Mouse (Mus musculus) neural tube, embryonic 14.5 days (tissue): ENCODE data around the gene Lsm7. TPM values are rescaled to one million over a fixed set of nuclear protein-coding genes. Genes with fewer than 3 reads are reported as not detected.

Experiments used
- ATAC-seq: fragments of 200-750 bp; cut with Nextera tagmentation; 2 replicates; pipeline ENCODE4 v1.8.0; 2017; ENCODE audit warnings: low read depth, mild to moderate bottlenecking, moderate TSS enrichment, moderate library complexity
- H3K27ac ChIP-seq: fragments of 300-500 bp; sonication (generic); 2 replicates; pipeline ENCODE4 v1.5.1; 2014; ENCODE audit warnings: low read depth, mild to moderate bottlenecking, control low read depth, low read length, moderate library complexity, mixed read lengths
- H3K27me3 ChIP-seq: fragments of 300-500 bp; sonication (generic); 2 replicates; pipeline ENCODE4 v1.6.1; 2014; ENCODE audit warnings: low read length; ENCODE audit not compliant: control insufficient read depth, insufficient read depth
- H3K36me3 ChIP-seq: fragments of 300-500 bp; sonication (generic); 2 replicates; pipeline ENCODE4 v1.6.1; 2014; ENCODE audit warnings: low read length, mixed read lengths; ENCODE audit not compliant: control insufficient read depth, insufficient read depth
- H3K4me1 ChIP-seq: fragments of 300-500 bp; sonication (generic); 2 replicates; pipeline ENCODE4 v1.6.1; 2014; ENCODE audit warnings: low read length; ENCODE audit not compliant: control insufficient read depth, insufficient read depth
- H3K4me2 ChIP-seq: fragments of 300-500 bp; sonication (generic); 2 replicates; pipeline ENCODE4 v1.6.1; 2014; ENCODE audit warnings: mild to moderate bottlenecking, low read depth, low read length, control low read depth
- H3K4me3 ChIP-seq: fragments of 300-500 bp; sonication (generic); 2 replicates; pipeline ENCODE4 v1.5.1; 2014; ENCODE audit warnings: low read depth, low read length, control low read depth, mixed read lengths
- H3K9ac ChIP-seq: fragments of 300-500 bp; sonication (generic); replicated peaks from 2 replicates; pipeline ENCODE4 v1.6.1; 2014; ENCODE audit warnings: low read depth, mild to moderate bottlenecking, control low read depth, low read length, mixed read lengths
- H3K9me3 ChIP-seq: fragments of 300-500 bp; sonication (generic); 2 replicates; pipeline ENCODE4 v1.6.1; 2016; ENCODE audit warnings: low read length; ENCODE audit not compliant: control insufficient read depth
- WGBS: fragments of 180-500 bp; shearing (Covaris S2); extraction: QIAGEN DNeasy Blood & Tissue Kit; methylation state at CpG from one replicate; pipeline ENCODE4 v1.1.7; 2014; 5-methylcytosine and 5-hydroxymethylcytosine counted together
- polyA plus RNA-seq: library from polyadenylated mRNA; unstranded; fragments of >200 nt; fragmentation: Nextera tagmentation; extraction: Ambion mirVana; gene quantifications from 2 replicates; pipeline ENCODE4 v1.2.1, GENCODE M21; 2014

Gene Lsm7
- polyA plus RNA-seq, 1 experiment from 2014 or later: 260 TPM

- no peaks in the 10 kb centered on the region for H3K36me3 ChIP-seq
- H3K27ac ChIP-seq: no peak within 1 kb of the TSS
- 9% methylated on average over 27 of the region's 51 CpGs for WGBS
- peak within 1 kb of the TSS; percentile 46 for H3K4me3 ChIP-seq
- H3K27me3 ChIP-seq: peaks cover 28% of the 10 kb centered on the region
- H3K9me3 ChIP-seq: no peaks in the 10 kb centered on the region
- ATAC-seq: peak; percentile 67
- no peaks in the 10 kb centered on the region for H3K4me1 ChIP-seq
- H3K4me2 ChIP-seq: peak within 1 kb of the TSS; percentile 76
- H3K9ac ChIP-seq: peak within 1 kb of the TSS; percentile 66
These were observed 11.0 kb downstream of the Lsm7 start, which contains the start of gene Lingo3 for GRCm38 (mm10) chr10:80843931-80844547. Gene Lingo3 (minus strand): TSS chr10:80844039.

- ATAC-seq: peak; percentile 47; the same call in 1 of the 2 replicates
- H3K27ac ChIP-seq: no peak overlapping the region
- H3K27me3 ChIP-seq: peaks cover 28% of the 10 kb centered on the region
These were observed 11.7 kb downstream of the Lsm7 start for GRCm38 (mm10) chr10:80843087-80843930.

GRCm38 (mm10) chr10:80842334-80842733, 12.7 kb downstream of the Lsm7 start:
- Histone ChIP-seq H3K4me2 (no peak overlapping the region), H3K9ac (no peak overlapping the region), H3K4me1 (no peaks in the 10 kb centered on the region), H3K27me3 (peaks cover 28% of the 10 kb centered on the region), H3K9me3 (no peaks in the 10 kb centered on the region), H3K4me3 (no peak overlapping the region), H3K27ac (no peak overlapping the region), H3K36me3 (no peaks in the 10 kb centered on the region)
- 85% methylated on average over 15 of the region's 15 CpGs for WGBS
- ATAC-seq: no peak

More at GRCm38 (mm10) chr10:80843087-80843930, 11.7 kb downstream of the Lsm7 start:
- Histone ChIP-seq H3K4me2 (peak overlapping the region; percentile 76), H3K4me1 (no peaks in the 10 kb centered on the region), H3K36me3 (no peaks in the 10 kb centered on the region), H3K4me3 (peak overlapping the region; percentile 46), H3K9me3 (no peaks in the 10 kb centered on the region), H3K9ac (peak overlapping the region; percentile 66)
- 10% methylated on average over 25 of the region's 32 CpGs for WGBS

GRCm38 (mm10) chr10:80841685-80842084, 13.3 kb downstream of the Lsm7 start:
- H3K4me2 ChIP-seq: no peak overlapping the region
- H3K9ac ChIP-seq: no peak overlapping the region
- H3K9me3 ChIP-seq: no peaks in the 10 kb centered on the region
- H3K27me3 ChIP-seq: peaks cover 28% of the 10 kb centered on the region
- no peaks in the 10 kb centered on the region for H3K36me3 ChIP-seq
- H3K4me1 ChIP-seq: no peaks in the 10 kb centered on the region
- ATAC-seq: no peak
- no peak overlapping the region for H3K27ac ChIP-seq
- H3K4me3 ChIP-seq: no peak overlapping the region
- WGBS: 70% methylated on average over 2 of the region's 2 CpGs

GRCm38 (mm10) chr10:80839848-80840247, 15.2 kb downstream of the Lsm7 start:
- no peak overlapping the region for H3K9ac ChIP-seq
- no peak for ATAC-seq
- no peak overlapping the region for H3K4me3 ChIP-seq
- H3K4me2 ChIP-seq: no peak overlapping the region
- H3K9me3 ChIP-seq: no peaks in the 10 kb centered on the region
- H3K27ac ChIP-seq: no peak overlapping the region
- peaks cover 29% of the 10 kb centered on the region for H3K27me3 ChIP-seq
- 0 out of 2 replicates have a peak, but pooled peaks cover 3% of the 10 kb centered on the region for H3K4me1 ChIP-seq
- H3K36me3 ChIP-seq: 0 out of 2 replicates have a peak, but pooled peaks cover 3% of the 10 kb centered on the region
- 65% methylated on average over 6 of the region's 6 CpGs for WGBS

- H3K9me3 ChIP-seq: no peaks in the 10 kb centered on the region
- 0 out of 2 replicates have a peak, but pooled peaks cover 3% of the 10 kb centered on the region for H3K4me1 ChIP-seq
- no peak overlapping the region for H3K4me2 ChIP-seq
- WGBS: 76% methylated on average over 2 of the region's 2 CpGs
- no peak for ATAC-seq
- H3K27me3 ChIP-seq: peaks cover 23% of the 10 kb centered on the region
- H3K36me3 ChIP-seq: 0 out of 2 replicates have a peak, but pooled peaks cover 4% of the 10 kb centered on the region
- H3K9ac ChIP-seq: no peak overlapping the region
- no peak overlapping the region for H3K4me3 ChIP-seq
- H3K27ac ChIP-seq: no peak overlapping the region
These were observed 16.6 kb downstream of the Lsm7 start for GRCm38 (mm10) chr10:80838346-80838912.

- no peak overlapping the region for H3K4me2 ChIP-seq
- 0 out of 2 replicates have a peak, but pooled peaks cover 4% of the 10 kb centered on the region for H3K36me3 ChIP-seq
- H3K27me3 ChIP-seq: peaks cover 17% of the 10 kb centered on the region; the same call in 1 of the 2 replicates
- H3K4me3 ChIP-seq: no peak overlapping the region
- no peak for ATAC-seq
- H3K9ac ChIP-seq: no peak overlapping the region
- 0 out of 2 replicates have a peak, but pooled peaks cover 3% of the 10 kb centered on the region for H3K4me1 ChIP-seq
- WGBS: 21% methylated on average over 2 of the region's 2 CpGs
- H3K9me3 ChIP-seq: no peaks in the 10 kb centered on the region
- H3K27ac ChIP-seq: no peak overlapping the region
These were observed 17.2 kb downstream of the Lsm7 start for GRCm38 (mm10) chr10:80837827-80838226.

- no peak overlapping the region for H3K27ac ChIP-seq
These were observed 18.0 kb downstream of the Lsm7 start for GRCm38 (mm10) chr10:80836949-80837379.

More at GRCm38 (mm10) chr10:80836949-80837379, 18.0 kb downstream of the Lsm7 start:
- Histone ChIP-seq H3K27me3 (peaks cover 12% of the 10 kb centered on the region; the same call in 1 of the 2 replicates), H3K4me1 (0 out of 2 replicates have a peak, but pooled peaks cover 3% of the 10 kb centered on the region), H3K36me3 (0 out of 2 replicates have a peak, but pooled peaks cover 4% of the 10 kb centered on the region), H3K4me2 (no peak overlapping the region), H3K9me3 (no peaks in the 10 kb centered on the region), H3K4me3 (no peak overlapping the region), H3K9ac (no peak overlapping the region)
- ATAC-seq: no peak
- WGBS: 42% methylated on average over 7 of the region's 7 CpGs
